Mouse (Mus musculus) stomach, embryonic 14.5 days (tissue): ENCODE measurements around the gene Nubp2. TPM values are rescaled to one million over a fixed set of nuclear protein-coding genes. Genes with fewer than 3 reads are reported as not detected.

Experiments
- ATAC-seq: fragments of 200-750 bp; cut with Nextera tagmentation; 2 replicates; pipeline ENCODE4 v1.8.0; 2017; ENCODE audit warnings: low read depth, moderate TSS enrichment; ENCODE audit not compliant: insufficient number of reproducible peaks, insufficient read depth, low FRiP score
- H3K27ac ChIP-seq: fragments of 300-500 bp; sonication (generic); 2 replicates; pipeline ENCODE4 v1.5.1; 2014; ENCODE audit warnings: mild to moderate bottlenecking, low read length, moderate library complexity, mixed read lengths
- H3K27me3 ChIP-seq: fragments of 300-500 bp; sonication (generic); 2 replicates; pipeline ENCODE4 v1.6.1; 2014; ENCODE audit warnings: low read length, control low read depth, mixed read lengths; ENCODE audit not compliant: control insufficient read depth, insufficient read depth
- H3K36me3 ChIP-seq: fragments of 300-500 bp; sonication (generic); 2 replicates; pipeline ENCODE4 v1.6.1; 2014; ENCODE audit warnings: mild to moderate bottlenecking, control low read depth, low read length, moderate library complexity, mixed read lengths; ENCODE audit not compliant: control insufficient read depth, insufficient read depth
- H3K4me1 ChIP-seq: fragments of 300-500 bp; sonication (generic); 2 replicates; pipeline ENCODE4 v1.6.1; 2014; ENCODE audit warnings: low read length, control low read depth, mixed read lengths; ENCODE audit not compliant: control insufficient read depth, insufficient read depth
- H3K4me2 ChIP-seq: fragments of 300-500 bp; sonication (generic); replicated peaks from 2 replicates; pipeline ENCODE4 v1.6.1; 2014; ENCODE audit warnings: low read depth, low read length, control low read depth
- H3K4me3 ChIP-seq: fragments of 300-500 bp; sonication (generic); 2 replicates; pipeline ENCODE4 v1.5.1; 2014; ENCODE audit warnings: low read depth, low read length, control low read depth
- H3K9ac ChIP-seq: fragments of 300-500 bp; sonication (generic); replicated peaks from 2 replicates; pipeline ENCODE4 v1.6.1; 2014; ENCODE audit warnings: low read depth, mild to moderate bottlenecking, control low read depth, low read length, moderate library complexity, mixed read lengths
- H3K9me3 ChIP-seq: fragments of 300-500 bp; sonication (generic); 2 replicates; pipeline ENCODE4 v1.6.1; 2016; ENCODE audit warnings: low read depth, low read length, control low read depth; ENCODE audit not compliant: control insufficient read depth
- WGBS: fragments of 180-500 bp; shearing (Covaris S2); extraction: QIAGEN DNeasy Blood & Tissue Kit; methylation state at CpG from one replicate; pipeline ENCODE4 v1.1.7; 2014; 5-methylcytosine and 5-hydroxymethylcytosine counted together
- polyA plus RNA-seq: library from polyadenylated mRNA; unstranded; fragments of >200 nt; fragmentation: Nextera tagmentation; extraction: Ambion mirVana; gene quantifications from 2 replicates; pipeline ENCODE4 v1.2.1, GENCODE M21; 2014

Gene Nubp2
- polyA plus RNA-seq, 1 experiment from 2014 or later: 48.1 TPM

DNA sequence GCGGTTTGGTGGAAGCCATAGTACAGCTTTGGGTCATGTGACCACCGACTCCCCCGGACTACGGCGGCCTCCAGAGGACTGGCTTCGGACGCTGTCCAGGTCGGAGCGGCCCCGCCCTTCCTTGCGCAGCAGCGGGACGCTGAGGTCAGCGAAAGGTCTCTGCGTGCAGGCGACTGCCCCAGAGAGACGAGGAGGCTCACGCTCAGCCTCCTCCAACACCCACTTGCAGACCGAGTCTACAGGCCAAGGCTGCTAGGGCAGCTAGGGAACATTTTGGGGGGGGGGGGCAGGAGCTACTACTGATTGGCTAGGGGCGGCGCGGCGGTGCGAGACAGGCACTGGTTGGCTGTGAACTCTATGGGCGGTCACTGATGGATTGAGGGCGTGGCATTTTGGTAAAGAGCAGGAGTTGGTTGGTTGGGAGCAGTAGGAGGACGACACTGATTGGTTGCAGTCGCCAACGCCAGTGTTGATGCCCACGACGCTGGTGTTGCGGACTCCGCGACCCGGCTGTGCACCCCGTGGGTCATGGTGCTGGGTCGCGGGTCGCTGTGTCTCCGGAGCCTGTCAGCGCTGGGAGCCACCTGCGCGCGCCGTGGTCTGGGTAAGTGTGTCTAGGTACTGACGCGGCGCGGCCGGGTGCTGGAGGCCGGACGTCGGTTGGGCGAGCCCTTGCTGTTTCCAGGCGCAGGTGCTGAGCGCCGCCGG lies 35.9 kb downstream of the Nubp2 start, which contains the start of gene Fahd1:
Gene Fahd1 (minus strand): TSS at position 300 of the 708 bp plus-strand sequence.
- H3K27ac ChIP-seq: peak within 1 kb of the TSS; percentile 88
- peaks cover 5% of the 10 kb centered on the region; the same call in 1 of the 2 replicates for H3K36me3 ChIP-seq
- peak within 1 kb of the TSS; percentile 45 for H3K9ac ChIP-seq
- WGBS: under 1% methylated on average over 58 of the region's 58 CpGs
- no peaks in the 10 kb centered on the region for H3K9me3 ChIP-seq
- ATAC-seq: peak; percentile 100
- H3K4me1 ChIP-seq: peaks cover 6% of the 10 kb centered on the region; the same call in 1 of the 2 replicates
- H3K27me3 ChIP-seq: no peaks in the 10 kb centered on the region
- H3K4me2 ChIP-seq: peak within 1 kb of the TSS; percentile 73
- peak within 1 kb of the TSS; percentile 63 for H3K4me3 ChIP-seq

GRCm38 (mm10) chr17:24849733-24850064 lies 36.5 kb downstream of the Nubp2 start:
- H3K9me3 ChIP-seq: no peaks in the 10 kb centered on the region
- H3K36me3 ChIP-seq: peaks cover 3% of the 10 kb centered on the region; the same call in 1 of the 2 replicates
- H3K9ac ChIP-seq: peak overlapping the region; percentile 45
- peak overlapping the region; percentile 63 for H3K4me3 ChIP-seq
- ATAC-seq: peak; percentile 66
- H3K27me3 ChIP-seq: no peaks in the 10 kb centered on the region
- H3K4me1 ChIP-seq: peaks cover 6% of the 10 kb centered on the region; the same call in 1 of the 2 replicates
- H3K4me2 ChIP-seq: peak overlapping the region; percentile 67
- WGBS: under 1% methylated on average over 21 of the region's 21 CpGs
- peak overlapping the region; percentile 88 for H3K27ac ChIP-seq

DNA sequence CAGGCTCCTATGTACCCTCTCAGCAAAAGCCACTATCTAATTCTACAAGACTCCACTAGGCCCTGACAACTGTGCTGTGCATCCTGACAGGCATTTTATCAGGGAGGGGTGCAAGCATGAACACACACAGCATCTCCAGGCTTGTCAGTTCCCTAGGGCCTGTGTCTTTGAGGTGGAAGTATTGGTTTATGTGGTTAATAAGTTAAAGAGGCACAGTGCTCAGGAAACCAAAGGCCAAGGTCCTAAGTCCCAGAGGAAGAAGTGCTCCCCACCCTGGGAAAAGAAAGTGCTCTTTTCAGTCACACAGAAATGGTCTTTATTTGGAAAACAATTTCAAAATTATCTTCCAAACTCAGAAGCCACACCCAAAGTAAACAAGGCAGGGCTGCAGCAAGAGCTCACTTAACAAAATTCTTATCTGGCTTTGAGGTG lies 37.5 kb downstream of the Nubp2 start:
- Histone ChIP-seq H3K36me3 (no peaks in the 10 kb centered on the region), H3K4me2 (peak overlapping the region; percentile 67), H3K9me3 (no peaks in the 10 kb centered on the region), H3K4me1 (peaks cover 6% of the 10 kb centered on the region; the same call in 1 of the 2 replicates), H3K9ac (no peak overlapping the region), H3K27me3 (no peaks in the 10 kb centered on the region), H3K27ac (no peak overlapping the region), H3K4me3 (peak overlapping the region; percentile 63; the same call in 1 of the 2 replicates)
- ATAC-seq: no peak

DNA sequence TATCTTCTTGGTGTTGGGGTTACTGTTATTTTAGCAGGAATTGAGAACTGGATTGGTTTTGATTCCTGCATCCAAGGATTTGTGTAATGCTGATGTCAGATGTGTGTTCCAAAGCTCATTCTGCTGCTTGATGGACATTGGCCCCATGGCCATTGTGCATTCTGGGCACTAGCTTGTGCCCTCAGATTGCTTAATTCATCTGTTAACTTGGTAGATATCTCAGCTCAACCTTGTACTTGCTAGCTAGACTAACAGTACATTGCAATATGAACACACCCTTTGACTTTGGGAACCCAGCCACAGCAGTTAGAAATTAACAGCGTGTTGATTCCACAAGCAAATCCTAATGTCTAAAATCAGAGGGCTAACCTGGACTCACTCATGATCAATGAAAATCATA lies 38.8 kb downstream of the Nubp2 start:
- Histone ChIP-seq H3K9me3 (no peaks in the 10 kb centered on the region), H3K9ac (no peak overlapping the region), H3K4me1 (peaks cover 6% of the 10 kb centered on the region; the same call in 1 of the 2 replicates), H3K4me2 (no peak overlapping the region), H3K27me3 (no peaks in the 10 kb centered on the region), H3K36me3 (no peaks in the 10 kb centered on the region), H3K4me3 (no peak overlapping the region), H3K27ac (no peak overlapping the region)
- ATAC-seq: no peak
- 90% methylated on average over 1 of the region's 1 CpGs for WGBS

GRCm38 (mm10) chr17:24844525-24844924 lies 41.6 kb downstream of the Nubp2 start:
- H3K4me1 ChIP-seq: peaks cover 6% of the 10 kb centered on the region; the same call in 1 of the 2 replicates
- H3K27ac ChIP-seq: no peak overlapping the region
- 44% methylated on average over 9 of the region's 9 CpGs for WGBS
- H3K27me3 ChIP-seq: no peaks in the 10 kb centered on the region
- H3K4me2 ChIP-seq: no peak overlapping the region
- H3K4me3 ChIP-seq: no peak overlapping the region
- ATAC-seq: no peak
- no peaks in the 10 kb centered on the region for H3K36me3 ChIP-seq
- H3K9me3 ChIP-seq: no peaks in the 10 kb centered on the region
- no peak overlapping the region for H3K9ac ChIP-seq

- H3K4me2 ChIP-seq: no peak overlapping the region
- WGBS: 50% methylated on average over 2 of the region's 2 CpGs
- no peaks in the 10 kb centered on the region for H3K36me3 ChIP-seq
- H3K4me1 ChIP-seq: no peaks in the 10 kb centered on the region
- no peak for ATAC-seq
- H3K4me3 ChIP-seq: no peak overlapping the region
- no peak overlapping the region for H3K9ac ChIP-seq
- H3K27me3 ChIP-seq: no peaks in the 10 kb centered on the region
- H3K27ac ChIP-seq: no peak overlapping the region
- no peaks in the 10 kb centered on the region for H3K9me3 ChIP-seq
These were observed 43.5 kb downstream of the Nubp2 start for GRCm38 (mm10) chr17:24842631-24843030.

- Histone ChIP-seq H3K27me3 (no peaks in the 10 kb centered on the region), H3K4me2 (no peak overlapping the region), H3K4me1 (no peaks in the 10 kb centered on the region), H3K9me3 (no peaks in the 10 kb centered on the region), H3K36me3 (no peaks in the 10 kb centered on the region), H3K4me3 (no peak overlapping the region), H3K9ac (no peak overlapping the region), H3K27ac (no peak overlapping the region)
- 53% methylated on average over 4 of the region's 4 CpGs for WGBS
- ATAC-seq: no peak
These were observed 45.0 kb downstream of the Nubp2 start for GRCm38 (mm10) chr17:24841133-24841532.

GRCm38 (mm10) chr17:24840341-24840740 lies 45.8 kb downstream of the Nubp2 start:
- Histone ChIP-seq H3K4me2 (no peak overlapping the region), H3K27ac (no peak overlapping the region)
- 52% methylated on average over 5 of the region's 5 CpGs for WGBS

More at GRCm38 (mm10) chr17:24840341-24840740, 45.8 kb downstream of the Nubp2 start:
- no peak for ATAC-seq
- Histone ChIP-seq H3K27me3 (no peaks in the 10 kb centered on the region), H3K4me3 (no peak overlapping the region), H3K4me1 (no peaks in the 10 kb centered on the region), H3K36me3 (no peaks in the 10 kb centered on the region), H3K9me3 (no peaks in the 10 kb centered on the region), H3K9ac (no peak overlapping the region)
